ENCODE assay signal across 18 mouse cellular contexts in the genomic region with DNA sequence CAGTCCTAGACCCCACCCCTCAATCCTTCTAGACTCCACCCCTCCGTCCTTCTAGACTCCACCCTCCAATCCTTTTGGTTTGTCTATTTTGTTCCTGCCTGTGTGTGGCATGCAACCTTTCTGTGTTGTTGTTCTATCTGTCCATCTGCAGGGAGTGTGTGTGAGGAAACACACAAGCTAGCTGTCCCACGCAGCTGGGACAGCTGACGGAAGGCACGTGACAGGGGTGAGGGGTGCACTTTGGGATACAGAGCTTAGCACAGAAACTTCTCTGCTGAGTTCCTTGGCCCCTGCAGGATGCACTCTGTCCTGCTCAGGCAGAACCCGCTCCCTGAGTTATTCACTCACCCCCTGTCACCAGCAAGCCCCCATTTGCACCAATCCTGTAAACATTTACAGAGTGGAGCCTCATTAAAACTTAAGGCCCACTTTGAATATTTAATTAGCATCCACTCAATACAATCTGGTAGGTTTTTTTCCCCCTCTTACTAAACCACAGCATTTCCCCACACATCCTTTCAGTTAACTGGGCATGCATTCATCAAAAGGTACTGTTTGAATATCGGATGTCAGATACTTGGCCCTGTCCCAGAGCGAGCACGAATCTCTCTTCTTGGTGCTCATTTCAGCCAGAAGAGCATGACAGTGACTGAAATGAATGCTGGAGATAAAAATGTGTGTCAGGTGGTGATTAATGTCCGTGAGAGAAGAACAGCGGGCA. TPM values are rescaled to one million over a fixed set of nuclear protein-coding genes. Genes with fewer than 3 reads are reported as not detected.
DNase-seq lines count a peak whose midpoint lies in the region; ATAC-seq and TF ChIP-seq lines count a peak whose summit lies in the region.
"Had no signal": no experiment of that assay in that cellular context is flagged by ENCODE, and none has a peak within 500 bp of the region (broad histone marks: within the 10 kb centered on the region; RNA-seq: fewer than 3 reads in every experiment).

No protein-coding gene starts in this region.

- H3K4me3 ChIP-seq in hindbrain, embryonic 15.5 days: no peak overlapping the region
- H3K4me3 ChIP-seq in hindbrain, embryonic 13.5 days: no peak overlapping the region
- no peak overlapping the region for H3K4me3 ChIP-seq in lung, embryonic 16.5 days (ENCODE audit: low read length)
- H3K4me3 ChIP-seq in lung, adult 2 months (replicated peaks; ENCODE audit: extremely low read depth, low read depth, low read length): no peak overlapping the region
- H3K4me3 ChIP-seq: erythroblast, embryonic 14.5 days; kidney, embryonic 15.5 days; midbrain, embryonic 15.5 days had no signal

- H3K9me3 ChIP-seq in hindbrain, embryonic 15.5 days: no peaks in the 10 kb centered on the region
- H3K9me3 ChIP-seq in hindbrain, embryonic 13.5 days: no peaks in the 10 kb centered on the region
- no peaks in the 10 kb centered on the region for H3K9me3 ChIP-seq in lung, embryonic 16.5 days (ENCODE audit: control insufficient read depth, low read length)
- H3K9me3 ChIP-seq: kidney, embryonic 15.5 days; midbrain, embryonic 15.5 days had no signal

- no peak for TF ChIP-seq POLR2A in lung, adult 2 months (IDR thresholded peaks at IDR 0.05; ENCODE audit: borderline replicate concordance, extremely low read depth, low read depth, low read length)

- H3K4me2 ChIP-seq in hindbrain, embryonic 15.5 days: no peak overlapping the region
- no peak overlapping the region for H3K4me2 ChIP-seq in hindbrain, embryonic 13.5 days
- H3K4me2 ChIP-seq in lung, embryonic 16.5 days (ENCODE audit: low read depth, low read length): no peak overlapping the region
- H3K4me2 ChIP-seq: heart, embryonic 11.5 days; kidney, embryonic 15.5 days; midbrain, embryonic 15.5 days had no signal

- H3K27me3 ChIP-seq in hindbrain, embryonic 15.5 days: no peaks in the 10 kb centered on the region
- no peaks in the 10 kb centered on the region for H3K27me3 ChIP-seq in hindbrain, embryonic 13.5 days
- no peaks in the 10 kb centered on the region for H3K27me3 ChIP-seq in lung, embryonic 16.5 days (ENCODE audit: control insufficient read depth, insufficient read depth, low read depth, low read length)
- H3K27me3 ChIP-seq: midbrain, embryonic 15.5 days had no signal

- 54% methylated on average over 10 of the region's 10 CpGs for WGBS in hindbrain, embryonic 15.5 days
- 58% methylated on average over 10 of the region's 10 CpGs for WGBS in hindbrain, embryonic 13.5 days
- 26% methylated on average over 10 of the region's 10 CpGs for WGBS in lung, embryonic 16.5 days
- 31% methylated on average over 10 of the region's 10 CpGs for WGBS in lung, adult 2 months

- no peak for TF ChIP-seq CTCF in lung, adult 2 months (IDR thresholded peaks at IDR 0.05; ENCODE audit: insufficient read depth, low read length)

- no peak for DNase-seq in lung, adult 2 months
- peak; percentile 50 for DNase-seq in ZHBTc4 (ENCODE audit: low read depth, low spot score)
- no peak for DNase-seq in right cerebral cortex, postnatal 10 days (ENCODE audit: low spot score in 2 of 2)
- DNase-seq: cerebellum, postnatal 10 days; gastrocnemius, postnatal 25 days; heart, postnatal 14 days; left cerebral cortex, postnatal 4 days; spleen, adult 18-20 months had no signal

- 0 out of 2 replicates have a peak, but pooled peaks cover 3% of the 10 kb centered on the region for H3K4me1 ChIP-seq in hindbrain, embryonic 15.5 days (replicated peaks)
- peaks cover 10% of the 10 kb centered on the region; the same call in 1 of the 2 replicates for H3K4me1 ChIP-seq in hindbrain, embryonic 13.5 days (replicated peaks)
- peaks cover 8% of the 10 kb centered on the region; the same call in 1 of the 2 replicates for H3K4me1 ChIP-seq in lung, embryonic 16.5 days (replicated peaks; ENCODE audit: control insufficient read depth, insufficient read depth, low read length)
- H3K4me1 ChIP-seq in lung, adult 2 months (ENCODE audit: control insufficient read depth, insufficient read depth, low read length): 0 out of 2 replicates have a peak, but pooled peaks cover 3% of the 10 kb centered on the region
- H3K4me1 ChIP-seq: midbrain, embryonic 15.5 days had no signal

- ATAC-seq in hindbrain, embryonic 15.5 days (ENCODE audit: low FRiP score, low read depth): peak; percentile 34; the same call in 1 of the 2 replicates
- ATAC-seq in hindbrain, embryonic 13.5 days (ENCODE audit: low FRiP score): no peak
- peak; percentile 87 for ATAC-seq in lung, embryonic 16.5 days (ENCODE audit: low read depth)
- ATAC-seq in hematopoietic stem cell, adult 5-6 weeks (replicated peaks in 1 of 2; ENCODE audit: insufficient read depth in 1 of 2, low FRiP score in 2 of 2, low TSS enrichment in 1 of 2, low read depth in 1 of 2, poor library complexity in 2 of 2, severe bottlenecking in 2 of 2): peak; percentile 63 to 75
- ATAC-seq in cerebellum, adult (ENCODE audit: insufficient number of reproducible peaks, low FRiP score, low TSS enrichment): no peak
- ATAC-seq: midbrain, embryonic 15.5 days; Patski had no signal

- H3K9ac ChIP-seq in hindbrain, embryonic 15.5 days: no peak overlapping the region
- H3K9ac ChIP-seq in hindbrain, embryonic 13.5 days: no peak overlapping the region
- no peak overlapping the region for H3K9ac ChIP-seq in lung, embryonic 16.5 days (ENCODE audit: low read length)
- H3K9ac ChIP-seq: kidney, embryonic 15.5 days; midbrain, embryonic 15.5 days had no signal

- no peaks in the 10 kb centered on the region for H3K36me3 ChIP-seq in hindbrain, embryonic 15.5 days
- H3K36me3 ChIP-seq in hindbrain, embryonic 13.5 days: no peaks in the 10 kb centered on the region
- no peaks in the 10 kb centered on the region for H3K36me3 ChIP-seq in lung, embryonic 16.5 days (ENCODE audit: control insufficient read depth, insufficient read depth, low read length)
- H3K36me3 ChIP-seq: kidney, embryonic 15.5 days; midbrain, embryonic 15.5 days had no signal

- H3K27ac ChIP-seq in hindbrain, embryonic 15.5 days (replicated peaks): no peak overlapping the region
- H3K27ac ChIP-seq in hindbrain, embryonic 13.5 days: no peak overlapping the region
- H3K27ac ChIP-seq in lung, embryonic 16.5 days (ENCODE audit: low read length): peak overlapping the region; percentile 46; the same call in 1 of the 2 replicates
- H3K27ac ChIP-seq: kidney, embryonic 15.5 days; midbrain, embryonic 15.5 days had no signal

RNA-seq across cellular contexts. Expression of a gene that starts 4.0 kb away (rescaled TPM):
- polyA plus RNA-seq in hindbrain, embryonic 15.5 days (2015; fragmentation: Nextera tagmentation; extraction: Ambion mirVana): 0.14 and 0.18 TPM in 2 replicates
- 0.13 and 0.14 TPM in 2 replicates for polyA plus RNA-seq in hindbrain, embryonic 13.5 days (2015; fragmentation: Nextera tagmentation; extraction: Ambion mirVana)
- polyA plus RNA-seq in lung, embryonic 16.5 days (2015; fragmentation: Nextera tagmentation; extraction: Ambion mirVana): 1.7 and 1.8 TPM in 2 replicates
- polyA plus RNA-seq in lung, adult 2 months (2012; rRNA removed): 6.0 and 8.3 TPM in 2 replicates
- total RNA-seq in hematopoietic stem cell, adult 5-6 weeks (2017): 3.3 and 3.6 TPM in 2 replicates
- polyA plus RNA-seq: erythroblast, embryonic 14.5 days had no signal

Comparison
In these comparisons a context has a peak if more than half of its experiments do, and no peak if none do; other contexts are left out.
1. ATAC-seq: peak in hindbrain, embryonic 15.5 days (single experiment), lung, embryonic 16.5 days (single experiment) and hematopoietic stem cell, adult 5-6 weeks (2 of 2); none in hindbrain, embryonic 13.5 days (single experiment) and cerebellum, adult (single experiment).